Mouse (Mus musculus) gastrocnemius, adult 8-10 months (tissue): ENCODE measurements around the gene Gm39115. TPM values are rescaled to one million over a fixed set of nuclear protein-coding genes. Genes with fewer than 3 reads are reported as not detected.
A peak's percentile ranks its signal among the peaks of the same experiment; 100 is the strongest.

Experiments
- DNase-seq, 2 experiments: peaks; one replicate each; pipeline ENCODE4 v3.0.0; 2022; ENCODE audit warnings: low spot score in 2 of 2
- total RNA-seq, 4 experiments: library from RNA; stranded (reverse); gene quantifications; 2 replicates each; pipeline ENCODE4 v1.2.4; 2022

The Gm39115 gene
- total RNA-seq, 4 experiments from 2014 or later = not detected

DNA sequence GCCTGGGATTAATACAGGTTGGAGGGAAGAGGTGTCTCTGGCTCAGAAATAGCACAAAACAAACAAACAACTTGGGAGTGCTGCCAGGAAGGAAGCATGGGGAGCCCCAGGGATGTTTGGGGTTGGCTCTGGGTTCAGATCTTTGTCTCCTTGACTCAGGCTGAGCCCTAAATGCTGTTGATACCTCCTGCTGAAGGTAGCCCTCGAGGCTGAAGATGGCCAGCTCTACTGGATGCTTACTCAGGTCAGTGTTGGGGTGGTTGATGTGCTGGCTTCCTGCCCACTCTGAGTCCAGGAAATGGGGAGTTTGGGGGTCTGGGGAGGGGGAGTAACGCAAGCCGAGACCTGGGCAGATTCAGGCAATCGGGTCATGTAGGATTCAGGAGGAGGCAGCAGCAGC, 39.1 kb downstream of the Gm39115 start:
- DNase-seq = no peak

- DNase-seq = peak; percentile 84 to 87
These were observed 40.5 kb downstream of the Gm39115 start, which contains the start of gene Dusp8 for GRCm38 (mm10) chr7:142095183-142095931. Dusp8 (minus strand) TSS chr7:142095843.

DNA sequence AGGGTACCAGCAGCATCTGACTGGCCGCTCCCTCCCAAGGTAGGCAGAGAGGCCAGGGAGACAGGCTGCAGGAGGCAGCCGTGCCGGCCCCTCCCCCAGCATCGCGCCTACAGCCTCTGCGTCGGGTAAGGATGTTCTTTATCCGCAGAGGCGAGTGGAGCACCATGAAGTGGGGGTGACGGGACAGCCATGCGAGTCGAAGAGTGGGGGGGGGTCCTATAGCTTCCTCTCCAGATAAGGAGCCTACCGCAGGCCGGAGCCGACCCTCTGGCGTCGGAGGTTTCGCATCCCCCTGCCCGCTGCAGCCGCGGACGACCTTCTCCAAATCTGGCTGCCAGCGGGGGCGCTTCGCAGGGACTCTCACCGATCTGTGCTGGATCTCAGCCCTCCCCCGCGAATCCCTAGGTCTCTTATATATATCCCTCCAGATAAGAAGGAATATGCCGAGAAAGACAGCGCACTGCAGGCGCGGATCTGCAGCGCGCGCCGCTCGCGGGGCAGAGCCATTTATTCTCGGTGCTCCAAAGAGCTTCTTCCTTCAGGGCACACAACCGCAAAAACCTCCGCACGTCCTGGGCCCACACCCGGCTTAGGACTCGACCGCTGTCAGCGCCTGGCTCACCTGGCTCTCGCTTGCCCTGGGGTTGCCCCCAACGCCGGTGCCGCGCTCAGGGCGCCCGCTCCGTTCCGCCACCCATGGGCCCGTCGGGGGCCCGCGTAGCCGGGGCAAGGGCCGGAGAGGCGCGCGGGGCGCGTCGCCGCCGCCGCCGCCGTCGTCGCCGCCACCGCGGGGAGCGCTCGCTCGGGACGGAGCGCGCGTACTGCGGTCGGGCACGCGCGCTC, 41.3 kb downstream of the Gm39115 start:
- no peak for DNase-seq

DNA sequence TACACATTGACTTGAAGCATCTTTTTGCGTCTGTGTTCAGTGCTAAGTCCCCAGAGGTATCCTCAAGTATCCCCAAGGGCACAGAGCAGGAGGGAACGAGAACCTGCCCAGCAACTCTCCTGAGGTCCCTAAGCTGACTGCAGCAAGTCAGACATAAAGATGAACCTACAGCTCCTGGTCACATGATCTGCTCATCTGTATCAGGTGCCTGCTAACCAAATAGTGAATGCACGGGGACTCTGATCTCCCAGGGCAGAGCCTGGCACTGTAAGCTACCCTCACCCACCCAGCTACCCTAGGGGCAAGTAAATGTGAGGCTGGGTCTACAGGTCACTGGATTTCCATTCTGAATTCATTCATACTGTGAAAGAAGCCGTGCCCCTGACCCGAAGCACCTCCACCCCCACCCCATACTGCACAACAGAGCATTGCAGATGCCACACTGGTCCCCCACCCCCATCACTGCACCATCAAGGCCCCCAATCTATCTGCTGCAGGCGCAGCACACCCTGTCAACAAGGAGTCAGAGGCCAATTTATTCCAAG, 42.1 kb downstream of the Gm39115 start:
- no peak for DNase-seq

GRCm38 (mm10) chr7:142092991-142093390, 42.8 kb downstream of the Gm39115 start:
- DNase-seq = no peak

- DNase-seq = no peak
These were observed 44.0 kb downstream of the Gm39115 start for GRCm38 (mm10) chr7:142091848-142092247.

- no peak for DNase-seq
These were observed 46.0 kb downstream of the Gm39115 start for GRCm38 (mm10) chr7:142089648-142090447.

DNA sequence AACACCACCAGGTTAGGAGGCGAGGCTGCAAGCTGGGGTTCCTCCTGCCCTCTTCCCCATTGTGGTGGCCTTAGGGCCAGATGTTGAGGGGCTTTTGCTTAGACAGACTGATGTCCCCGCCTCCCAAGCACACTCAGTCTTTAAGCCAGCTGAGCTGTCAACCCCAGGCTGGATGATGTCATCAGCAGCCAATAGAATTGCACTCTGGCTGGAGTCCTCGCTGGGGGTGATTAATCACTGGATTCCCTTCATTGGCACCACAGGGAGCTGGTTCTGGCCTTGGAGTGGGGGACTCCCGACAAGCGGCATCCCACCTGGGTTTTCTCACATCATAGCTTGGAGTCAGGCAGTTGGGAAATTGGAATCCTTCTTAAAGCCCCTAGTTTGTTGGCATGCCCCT, 46.9 kb downstream of the Gm39115 start:
- DNase-seq = no peak

- DNase-seq = no peak
These were observed 48.7 kb downstream of the Gm39115 start for GRCm38 (mm10) chr7:142087069-142087652.

DNA sequence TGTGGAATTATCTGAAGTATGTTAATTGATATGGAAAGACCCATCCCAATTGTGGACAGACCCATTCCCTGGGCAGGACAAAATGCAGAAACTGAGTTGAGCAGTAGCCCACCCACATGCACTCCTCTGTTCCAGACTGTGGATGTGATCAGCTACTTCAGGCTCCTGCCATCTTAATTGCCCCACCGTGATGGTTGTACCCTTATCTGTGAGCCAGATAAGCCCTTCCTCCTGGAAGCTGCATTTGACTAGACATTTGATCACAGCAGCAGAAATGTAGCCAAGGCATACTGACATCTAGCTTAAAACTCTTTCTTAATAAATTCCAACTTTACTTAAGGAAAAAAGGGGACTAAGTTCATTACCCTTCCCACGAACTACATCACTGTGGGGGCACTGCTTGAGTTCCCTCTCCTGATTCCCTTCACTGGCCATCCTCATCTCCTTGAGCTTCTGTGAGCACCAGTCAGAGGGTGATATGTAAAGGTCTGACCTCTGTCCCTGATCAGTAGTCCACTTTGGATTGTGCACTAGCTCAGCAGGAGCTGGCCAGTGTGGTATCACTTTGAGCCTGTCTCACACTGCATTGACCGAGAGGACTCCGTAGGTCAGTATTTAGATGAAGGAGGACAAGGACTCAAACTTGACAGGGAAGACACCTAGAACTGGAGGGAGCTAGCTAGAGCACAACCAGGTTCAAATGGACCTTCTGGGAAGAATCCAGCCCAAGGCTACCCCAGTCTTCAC, 49.5 kb downstream of the Gm39115 start:
- no peak for DNase-seq

Other genes with a start within 250 kb of the Gm39115 start
- gene Tollip, start 217.5 kb downstream of the Gm39115 start, total RNA-seq = 10 to 100 TPM; 34.6 to 38.3 (median 34.9) TPM
- gene Brsk2, start 186.3 kb downstream of the Gm39115 start, total RNA-seq = under 1 TPM in 1 of 4 experiments, not detected in 3; 0.10 TPM
- gene Mob2, start 75.0 kb downstream of the Gm39115 start, total RNA-seq = 10 to 100 TPM; 53.3 to 58.5 (median 55.9) TPM
- 10 to 100 TPM; 20.5 to 33.4 (median 27.6) TPM for gene Dusp8, start 40.2 kb downstream of the Gm39115 start, total RNA-seq
- gene Gm45618, start 15.3 kb downstream of the Gm39115 start, total RNA-seq = not detected
- not detected for gene Gm45337, start 8.6 kb upstream of the Gm39115 start, total RNA-seq
- gene Gm29735, start 21.1 kb upstream of the Gm39115 start, total RNA-seq = not detected
- not detected for gene Gm4553, start 29.7 kb upstream of the Gm39115 start, total RNA-seq
- not detected for gene Krtap5-2, start 40.0 kb upstream of the Gm39115 start, total RNA-seq
- gene Gm10153, start 54.4 kb upstream of the Gm39115 start, total RNA-seq = not detected
- gene Krtap5-3, start 65.3 kb upstream of the Gm39115 start, total RNA-seq = not detected
- not detected for gene Gm7579, start 75.8 kb upstream of the Gm39115 start, total RNA-seq
- not detected for gene Krtap5-5, start 93.9 kb upstream of the Gm39115 start, total RNA-seq
- gene Gm40460, start 105.0 kb upstream of the Gm39115 start, total RNA-seq = not detected
- not detected for gene Gm2431, start 122.3 kb upstream of the Gm39115 start, total RNA-seq
- gene Gm4559, start 138.3 kb upstream of the Gm39115 start, total RNA-seq = not detected
- not detected for gene Krtap5-1, start 161.1 kb upstream of the Gm39115 start, total RNA-seq
- gene Krtap5-4, start 167.5 kb upstream of the Gm39115 start, total RNA-seq = not detected
- 1 to 10 TPM; 1.6 to 2.4 (median 2.1) TPM for gene Ifitm10, start 237.7 kb upstream of the Gm39115 start, total RNA-seq
- 1 to 10 TPM; 1.7 to 8.5 (median 4.8) TPM for gene Gm49369, start 246.6 kb upstream of the Gm39115 start, total RNA-seq